Mouse (Mus musculus) CH12.LX (cell line): ENCODE measurements around the gene Slc30a1. TPM values are rescaled to one million over a fixed set of nuclear protein-coding genes. Genes with fewer than 3 reads are reported as not detected.

Source experiments
- DNase-seq: peaks from one replicate; pipeline ENCODE4 v3.0.0-alpha.2; 2013; ENCODE audit errors: extremely low read depth
- H3K27ac ChIP-seq: 2 replicates; pipeline ENCODE4 v1.5.1; 2012; ENCODE audit warnings: low read depth, mild to moderate bottlenecking, control low read depth, moderate library complexity; ENCODE audit not compliant: insufficient read depth
- H3K27me3 ChIP-seq: replicated peaks from 2 replicates; pipeline ENCODE3; 2012; ENCODE audit warnings: inconsistent platforms
- H3K36me3 ChIP-seq, 2 experiments: replicated peaks in 1 of 2; 2 replicates each; pipeline versions ENCODE3 to v1.6.1; 2012; ENCODE audit warnings: inconsistent platforms in 1 of 2, low read length in 1 of 2, mild to moderate bottlenecking in 1 of 2, mixed read lengths in 1 of 2, moderate library complexity in 1 of 2; ENCODE audit not compliant: control insufficient read depth in 1 of 2, insufficient read depth in 1 of 2
- H3K4me1 ChIP-seq, 2 experiments: 2 replicates each; pipeline ENCODE4 v1.6.1; 2012; ENCODE audit warnings: inconsistent platforms in 1 of 2, moderate library complexity in 1 of 2; ENCODE audit not compliant: insufficient read depth in 2 of 2, control insufficient read depth in 1 of 2
- H3K4me2 ChIP-seq: 2 replicates; pipeline ENCODE4 v1.6.1; 2012; ENCODE audit warnings: low read depth, mild to moderate bottlenecking, control low read depth; ENCODE audit not compliant: poor library complexity, insufficient read depth, severe bottlenecking
- H3K4me3 ChIP-seq, 3 experiments: fragments of 150-350 bp in 1 of 3; sonication (generic) in 1 of 3; replicated peaks in 1 of 3; 2 replicates each; pipeline versions ENCODE3 to v1.5.1; 2011 to 2012; ENCODE audit warnings: low read depth in 2 of 3, low read length in 2 of 3, mild to moderate bottlenecking in 2 of 3, moderate library complexity in 2 of 3, control low read depth in 1 of 3, improper control_type of control experiment in 1 of 3, inconsistent platforms in 1 of 3, mixed read lengths in 1 of 3; ENCODE audit not compliant: poor library complexity in 1 of 3
- H3K79me2 ChIP-seq: replicated peaks from 2 replicates; pipeline ENCODE4 v1.6.1; 2012; ENCODE audit warnings: mild to moderate bottlenecking, moderate library complexity; ENCODE audit not compliant: control insufficient read depth, poor library complexity, insufficient read depth, severe bottlenecking; ENCODE audit errors: extremely low read depth
- H3K9ac ChIP-seq: 2 replicates; pipeline ENCODE4 v1.6.1; 2012; ENCODE audit warnings: low read depth, mild to moderate bottlenecking, control low read depth, moderate library complexity; ENCODE audit not compliant: insufficient read depth
- H3K9me3 ChIP-seq: replicated peaks from 2 replicates; pipeline ENCODE3; 2012; ENCODE audit warnings: low read length, inconsistent platforms, mixed read lengths
- BHLHE40 ChIP-seq: IDR thresholded peaks from 2 replicates; pipeline ENCODE4 v1.6.1; 2011; ENCODE audit warnings: mild to moderate bottlenecking, low read depth, low read length, improper control_type of control experiment
- CHD1 ChIP-seq: IDR thresholded peaks from 2 replicates; pipeline ENCODE4 v1.6.1; 2012; ENCODE audit warnings: low read depth, low read length, improper control_type of control experiment, inconsistent platforms
- CTCF ChIP-seq, 2 experiments: IDR thresholded peaks in 1 of 2; conservative IDR thresholded peaks in 1 of 2; 2 replicates each; pipeline ENCODE4 v1.5.1; 2011 to 2012; ENCODE audit warnings: low read depth in 2 of 2, low read length in 2 of 2, improper control_type of control experiment in 1 of 2, inconsistent platforms in 1 of 2, mild to moderate bottlenecking in 1 of 2, moderate library complexity in 1 of 2
- ELF1 ChIP-seq: IDR thresholded peaks from 2 replicates; pipeline ENCODE4 v1.6.1; 2014; ENCODE audit warnings: low read depth, mild to moderate bottlenecking, inconsistent platforms, low read length, improper control_type of control experiment
- EP300 ChIP-seq: IDR thresholded peaks from 2 replicates; pipeline ENCODE4 v1.6.1; 2011; ENCODE audit warnings: low read length, improper control_type of control experiment
- ETS1 ChIP-seq: conservative IDR thresholded peaks from 2 replicates; pipeline ENCODE4 v1.6.1; 2012; ENCODE audit warnings: low read depth, mild to moderate bottlenecking, inconsistent platforms, low read length, improper control_type of control experiment, moderate library complexity
- GABPA ChIP-seq: IDR thresholded peaks from 2 replicates; pipeline ENCODE4 v1.6.1; 2012; ENCODE audit warnings: low read depth, low read length, improper control_type of control experiment, inconsistent platforms; ENCODE audit not compliant: insufficient replicate concordance
- IRF4 ChIP-seq: IDR thresholded peaks from 2 replicates; pipeline ENCODE4 v1.6.1; 2014; ENCODE audit warnings: low read depth, mild to moderate bottlenecking, inconsistent platforms, low read length, improper control_type of control experiment
- MAFK ChIP-seq: IDR thresholded peaks from 2 replicates; pipeline ENCODE4 v1.6.1; 2011; ENCODE audit warnings: low read length, improper control_type of control experiment; ENCODE audit not compliant: insufficient replicate concordance
- MEF2A ChIP-seq: IDR thresholded peaks from 2 replicates; pipeline ENCODE4 v1.6.1; 2014; ENCODE audit warnings: low read depth, mild to moderate bottlenecking, inconsistent platforms, low read length, improper control_type of control experiment, borderline replicate concordance
- MYC ChIP-seq: IDR thresholded peaks from 2 replicates; pipeline ENCODE4 v1.6.1; 2011; ENCODE audit warnings: low read depth, mild to moderate bottlenecking, improper control_type of control experiment, low read length
- NRF1 ChIP-seq: IDR thresholded peaks from 2 replicates; pipeline ENCODE4 v1.6.1; 2014; ENCODE audit warnings: low read depth, mild to moderate bottlenecking, inconsistent platforms, low read length, improper control_type of control experiment, moderate library complexity
- POLR2AphosphoS2 ChIP-seq: IDR thresholded peaks from 2 replicates; pipeline ENCODE4 v1.6.1; 2011; ENCODE audit warnings: low read depth, low read length, improper control_type of control experiment
- ZC3H11A ChIP-seq: IDR thresholded peaks from 2 replicates; pipeline ENCODE4 v1.6.1; 2012; ENCODE audit warnings: low read depth, mild to moderate bottlenecking, inconsistent platforms, low read length, improper control_type of control experiment
- ZNF384 ChIP-seq: IDR thresholded peaks from 2 replicates; pipeline ENCODE4 v1.6.1; 2012; ENCODE audit warnings: low read depth, low read length, improper control_type of control experiment, inconsistent platforms
- dilution Hi-C: fragments of 300-500 bp; cut with MboI; formaldehyde crosslinking; loops from 2 replicates; pipeline ENCODE4 v1.14.3; 2020; ENCODE audit warnings: low sequenced_read_pairs; ENCODE audit not compliant: extremely low pct_unique_long_range_greater_than_20kb, extremely low pct_ligation_motif_present
- in situ Hi-C: fragments of 300-500 bp; cut with MboI; formaldehyde crosslinking; loops from 3 replicates; pipeline ENCODE4 v1.14.3; 2019; ENCODE audit warnings: low sequenced_read_pairs, low pct_ligation_motif_present, low pct_unique_long_range_greater_than_20kb, mixed read lengths
- polyA plus RNA-seq: library from polyadenylated mRNA; unstranded; fragments of >175 nt; gene quantifications from 2 replicates; pipeline ENCODE4 v1.2.1, GENCODE M21; 2012; ENCODE audit warnings: low read depth; ENCODE audit not compliant: insufficient read length
- total RNA-seq, 2 experiments: library from RNA; depleted of rRNA; stranded (reverse); fragments of 300-350 nt in 1 of 2; fragments of >200 nt in 1 of 2; gene quantifications; 2 replicates each; pipeline ENCODE4 v1.2.3; 2012 to 2014

The Slc30a1 gene
- total and polyA plus RNA-seq, 3 experiments, result 4.5 to 15.8 (median 9.4) TPM

GRCm38 (mm10) chr1:191891912-191892311, 14.7 kb upstream of the Slc30a1 start:
- no peak overlapping the region for H3K9ac ChIP-seq
- H3K4me2 ChIP-seq, result no peak overlapping the region
- dilution Hi-C loops (no loop called here), in situ Hi-C loops (no loop called here)
- H3K27ac ChIP-seq, result no peak overlapping the region
- H3K4me1 ChIP-seq, result peaks cover 4 to 14% of the 10 kb centered on the region in 2 experiments
- no peaks in the 10 kb centered on the region for H3K79me2 ChIP-seq
- H3K9me3 ChIP-seq, result peaks cover 2% of the 10 kb centered on the region
- H3K27me3 ChIP-seq, result peaks cover 2% of the 10 kb centered on the region
- H3K4me3 ChIP-seq, result no peak overlapping the region
- no peaks in the 10 kb centered on the region for H3K36me3 ChIP-seq
- TF ChIP-seq CHD1, result no peak
- no peak for TF ChIP-seq ZC3H11A
- no peak for TF ChIP-seq ZNF384
- TF ChIP-seq IRF4, result no peak
- no peak for TF ChIP-seq MAFK
- no peak for TF ChIP-seq ELF1
- no peak for TF ChIP-seq ETS1
- TF ChIP-seq MEF2A, result no peak
- no peak for TF ChIP-seq NRF1
- TF ChIP-seq POLR2AphosphoS2, result no peak
- TF ChIP-seq CTCF (conservative IDR thresholded peaks at IDR 0.05 in 1 of 2, IDR thresholded peaks at IDR 0.05 in 1 of 2; ENCODE audit: low read depth in 2 of 2, low read length in 2 of 2), result no peak
- no peak for DNase-seq

DNA sequence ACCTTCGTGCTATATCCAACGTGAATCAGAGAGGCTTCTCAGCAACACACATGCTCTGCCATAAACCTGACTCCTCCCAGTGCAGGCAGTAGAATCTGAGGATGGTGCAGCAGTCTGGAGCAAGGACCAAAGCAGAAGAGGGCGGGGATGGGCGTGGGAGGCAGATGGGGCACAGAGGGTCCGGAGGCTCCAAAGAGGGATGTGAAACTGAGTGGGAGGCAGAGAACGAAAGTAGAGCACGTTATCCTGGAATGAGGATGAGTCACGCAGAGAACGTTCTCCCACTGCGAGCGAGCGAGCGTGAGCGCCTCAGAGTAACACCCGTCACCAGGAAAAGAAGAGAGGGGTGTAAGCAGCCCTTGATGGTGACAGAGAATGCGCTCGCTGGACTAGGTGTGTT, 12.2 kb upstream of the Slc30a1 start:
- no peak for TF ChIP-seq GABPA
- TF ChIP-seq MYC, result 0 out of 2 replicates have a peak, but pooled peaks have one; percentile 39
- peak; percentile 75 for TF ChIP-seq ETS1
- no peak for TF ChIP-seq NRF1
- TF ChIP-seq EP300, result peak; percentile 55; the same call in 1 of the 2 replicates
- TF ChIP-seq ZC3H11A, result no peak
- TF ChIP-seq BHLHE40, result peak; percentile 91
- TF ChIP-seq IRF4, result peak; percentile 82
- TF ChIP-seq, all 38 proteins: peak for 5
- in situ Hi-C loops, result no loop called here
- no peaks in the 10 kb centered on the region for H3K9me3 ChIP-seq
- no peaks in the 10 kb centered on the region for H3K79me2 ChIP-seq
- H3K36me3 ChIP-seq, result no peaks in the 10 kb centered on the region
- peak overlapping the region in 1 of 3 experiments; percentile 23 for H3K4me3 ChIP-seq
- dilution Hi-C loops, result no loop called here
- no peak overlapping the region for H3K27ac ChIP-seq
- no peak overlapping the region for H3K9ac ChIP-seq
- H3K27me3 ChIP-seq, result peaks cover 2% of the 10 kb centered on the region
- DNase-seq, result peak; percentile 61
- peaks cover 9 to 21% of the 10 kb centered on the region in 2 experiments for H3K4me1 ChIP-seq
- peak overlapping the region; percentile 39 for H3K4me2 ChIP-seq
